Mouse (Mus musculus): ENCODE results near the gene Mylpf. TPM values are rescaled to one million over a fixed set of nuclear protein-coding genes. Genes with fewer than 3 reads are reported as not detected.

The Mylpf gene
- polyA plus RNA-seq, 1 experiment: 1.2 TPM

GRCm38 (mm10) chr7:127214981-127215871 lies 6.5 kb downstream of the Mylpf start:
- TF ChIP-seq GATA1 (IDR thresholded peaks at IDR 0.05; ENCODE audit: low read length): no peak

GRCm38 (mm10) chr7:127216307-127216706 lies 7.6 kb downstream of the Mylpf start:
- no peak for TF ChIP-seq GATA1 (IDR thresholded peaks at IDR 0.05; ENCODE audit: low read length)

GRCm38 (mm10) chr7:127217475-127217874 lies 8.8 kb downstream of the Mylpf start:
- TF ChIP-seq GATA1 (IDR thresholded peaks at IDR 0.05; ENCODE audit: low read length): no peak

- no peak for TF ChIP-seq GATA1 (IDR thresholded peaks at IDR 0.05; ENCODE audit: low read length)
Observed at GRCm38 (mm10) chr7:127217901-127218642, 9.4 kb downstream of the Mylpf start.

- no peak for TF ChIP-seq GATA1 (IDR thresholded peaks at IDR 0.05; ENCODE audit: low read length)
Observed at GRCm38 (mm10) chr7:127218670-127219069, 10.0 kb downstream of the Mylpf start.

- no peak for TF ChIP-seq GATA1 (IDR thresholded peaks at IDR 0.05; ENCODE audit: low read length)
Observed at GRCm38 (mm10) chr7:127220440-127220839, 11.8 kb downstream of the Mylpf start.

GRCm38 (mm10) chr7:127223106-127223505 lies 14.4 kb downstream of the Mylpf start:
- TF ChIP-seq GATA1 (IDR thresholded peaks at IDR 0.05; ENCODE audit: low read length): no peak

GRCm38 (mm10) chr7:127223515-127224478 lies 15.1 kb downstream of the Mylpf start:
- no peak for TF ChIP-seq GATA1 (IDR thresholded peaks at IDR 0.05; ENCODE audit: low read length)

- no peak for TF ChIP-seq GATA1 (IDR thresholded peaks at IDR 0.05; ENCODE audit: low read length)
Observed at GRCm38 (mm10) chr7:127224616-127225015, 15.9 kb downstream of the Mylpf start.

GRCm38 (mm10) chr7:127225147-127225995 lies 16.7 kb downstream of the Mylpf start:
- no peak for TF ChIP-seq GATA1 (IDR thresholded peaks at IDR 0.05; ENCODE audit: low read length)

- no peak for TF ChIP-seq GATA1 (IDR thresholded peaks at IDR 0.05; ENCODE audit: low read length)
Observed at GRCm38 (mm10) chr7:127228615-127229303, 20.1 kb downstream of the Mylpf start.

- no peak for TF ChIP-seq GATA1 (IDR thresholded peaks at IDR 0.05; ENCODE audit: low read length)
Observed at GRCm38 (mm10) chr7:127231376-127231775, 22.7 kb downstream of the Mylpf start.

GRCm38 (mm10) chr7:127231826-127232621 lies 23.3 kb downstream of the Mylpf start:
- TF ChIP-seq GATA1 (IDR thresholded peaks at IDR 0.05; ENCODE audit: low read length): no peak
